Mouse (Mus musculus): ENCODE results near the gene Mrps26. TPM values are rescaled to one million over a fixed set of nuclear protein-coding genes. Genes with fewer than 3 reads are reported as not detected.
A peak's percentile ranks its signal among the peaks of the same experiment; 100 is the strongest.

Gene Mrps26
- polyA plus RNA-seq, 1 experiment from 2014 or later: 107 TPM

DNA sequence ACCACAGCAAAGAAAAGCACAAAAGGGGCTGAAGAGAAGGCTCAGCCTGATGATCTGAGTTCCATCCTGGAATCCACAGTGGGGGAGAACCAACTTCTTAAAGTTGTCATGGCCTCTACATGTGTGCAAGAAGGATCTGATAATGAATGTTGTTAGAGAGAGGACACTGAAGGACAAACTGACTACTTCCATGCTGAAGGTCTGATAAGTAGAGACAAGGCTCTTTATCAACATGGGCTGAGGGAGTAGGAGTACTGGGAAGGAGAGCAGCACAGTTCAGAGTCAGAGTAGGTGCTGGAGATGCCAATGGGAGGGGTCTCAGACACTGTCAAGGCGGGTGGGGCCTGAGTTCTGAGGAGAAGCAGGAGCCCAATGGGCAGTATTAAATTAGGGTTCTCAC is 32.1 kb downstream of the Mrps26 start:
- Histone ChIP-seq H3K4me2 (no peak overlapping the region), H3K4me3 (replicated peaks) (no peak overlapping the region), H3K27me3 (replicated peaks) (no peaks in the 10 kb centered on the region), H3K4me1 (no peaks in the 10 kb centered on the region), H3K36me3 (peaks cover 55% of the 10 kb centered on the region), H3K27ac (replicated peaks) (no peak overlapping the region), H3K9ac (replicated peaks) (no peak overlapping the region), H3K9me3 (replicated peaks) (no peaks in the 10 kb centered on the region)
- ATAC-seq (ENCODE audit: low FRiP score): no peak
- 92% methylated on average over 1 of the region's 1 CpGs for WGBS

- Histone ChIP-seq H3K9ac (replicated peaks) (no peak overlapping the region), H3K4me3 (replicated peaks) (no peak overlapping the region), H3K4me1 (no peaks in the 10 kb centered on the region), H3K36me3 (peaks cover 56% of the 10 kb centered on the region), H3K27ac (replicated peaks) (no peak overlapping the region), H3K4me2 (no peak overlapping the region), H3K27me3 (replicated peaks) (no peaks in the 10 kb centered on the region), H3K9me3 (replicated peaks) (no peaks in the 10 kb centered on the region)
- 9% methylated on average over 1 of the region's 1 CpGs for WGBS
- ATAC-seq (ENCODE audit: low FRiP score): peak; percentile 63; the same call in 1 of the 2 replicates
These were observed 34.1 kb downstream of the Mrps26 start for GRCm38 (mm10) chr2:130597601-130598010.

DNA sequence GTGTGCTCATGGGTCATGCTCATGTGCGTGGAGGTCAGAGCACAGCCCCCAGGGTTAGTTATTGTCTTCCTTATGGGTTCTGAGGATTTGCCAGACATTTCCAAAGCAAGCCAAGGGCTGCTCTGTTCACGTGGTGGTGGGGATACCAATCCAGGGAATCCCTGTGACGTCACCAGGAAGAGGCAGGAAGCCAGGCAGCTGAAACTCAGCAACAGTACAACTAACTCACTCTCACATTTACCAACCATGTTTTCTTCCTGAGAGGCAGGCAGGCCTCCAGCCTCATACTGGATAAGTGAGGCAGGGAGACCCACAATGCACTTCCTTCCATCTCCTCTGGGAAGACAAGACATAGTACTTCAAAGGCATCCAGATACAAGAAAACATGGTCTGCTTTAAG is 34.9 kb downstream of the Mrps26 start:
- WGBS: 69% methylated on average over 3 of the region's 3 CpGs
- Histone ChIP-seq H3K9me3 (replicated peaks) (no peaks in the 10 kb centered on the region), H3K4me3 (replicated peaks) (no peak overlapping the region), H3K9ac (replicated peaks) (no peak overlapping the region), H3K27ac (replicated peaks) (no peak overlapping the region), H3K27me3 (replicated peaks) (no peaks in the 10 kb centered on the region), H3K36me3 (peaks cover 64% of the 10 kb centered on the region), H3K4me1 (no peaks in the 10 kb centered on the region), H3K4me2 (no peak overlapping the region)
- no peak for ATAC-seq (ENCODE audit: low FRiP score)

GRCm38 (mm10) chr2:130602195-130602594 is 38.7 kb downstream of the Mrps26 start:
- WGBS: 83% methylated on average over 4 of the region's 4 CpGs

GRCm38 (mm10) chr2:130613091-130613490 is 49.5 kb downstream of the Mrps26 start:
- H3K36me3 ChIP-seq: peaks cover 29% of the 10 kb centered on the region
- no peaks in the 10 kb centered on the region for H3K9me3 ChIP-seq (replicated peaks)
- H3K27ac ChIP-seq (replicated peaks): no peak overlapping the region
- no peaks in the 10 kb centered on the region for H3K27me3 ChIP-seq (replicated peaks)
- H3K4me2 ChIP-seq: no peak overlapping the region
- no peak overlapping the region for H3K4me3 ChIP-seq (replicated peaks)
- ATAC-seq (ENCODE audit: low FRiP score): no peak
- H3K9ac ChIP-seq (replicated peaks): no peak overlapping the region
- no peaks in the 10 kb centered on the region for H3K4me1 ChIP-seq
- WGBS: 67% methylated on average over 3 of the region's 3 CpGs

More at GRCm38 (mm10) chr2:130602195-130602594, 38.7 kb downstream of the Mrps26 start:
- Histone ChIP-seq H3K27ac (replicated peaks) (no peak overlapping the region), H3K4me1 (no peaks in the 10 kb centered on the region), H3K27me3 (replicated peaks) (no peaks in the 10 kb centered on the region), H3K9ac (replicated peaks) (no peak overlapping the region), H3K36me3 (peaks cover 53% of the 10 kb centered on the region), H3K4me2 (no peak overlapping the region), H3K9me3 (replicated peaks) (no peaks in the 10 kb centered on the region), H3K4me3 (replicated peaks) (no peak overlapping the region)
- no peak for ATAC-seq (ENCODE audit: low FRiP score)

Small RNAs within 50 kb of the gene (microRNA-seq; reads per million reads assigned to microRNA genes)
- gene Gm23876: not detected

Other genes starting within 250 kb of the Mrps26 start
- 27.8 and 30.3 TPM in 2 replicates for gene Cpxm1, start 166.2 kb upstream of the Mrps26 start, polyA plus RNA-seq (2015; fragmentation: Nextera tagmentation; extraction: Ambion mirVana)
- 0.17 TPM in 1 of 2 replicates, not detected in the other for gene Gm28372, start 158.5 kb upstream of the Mrps26 start, polyA plus RNA-seq (2015; fragmentation: Nextera tagmentation; extraction: Ambion mirVana)
- gene 1700020A23Rik, start 158.5 kb upstream of the Mrps26 start, polyA plus RNA-seq (2015; fragmentation: Nextera tagmentation; extraction: Ambion mirVana): 0.36 and 0.56 TPM in 2 replicates
- gene Tmem239, start 157.3 kb upstream of the Mrps26 start, polyA plus RNA-seq (2015; fragmentation: Nextera tagmentation; extraction: Ambion mirVana): not detected in 2 replicates
- gene Vps16, start 139.4 kb upstream of the Mrps26 start, polyA plus RNA-seq (2015; fragmentation: Nextera tagmentation; extraction: Ambion mirVana): 102 TPM in 2 replicates
- 14.3 and 16.0 TPM in 2 replicates for gene Pced1a, start 139.0 kb upstream of the Mrps26 start, polyA plus RNA-seq (2015; fragmentation: Nextera tagmentation; extraction: Ambion mirVana)
- gene Ptpra, start 113.5 kb upstream of the Mrps26 start, polyA plus RNA-seq (2015; fragmentation: Nextera tagmentation; extraction: Ambion mirVana): 123 and 129 TPM in 2 replicates
- not detected in 2 replicates for gene Oxt, start 12.4 kb downstream of the Mrps26 start, polyA plus RNA-seq (2015; fragmentation: Nextera tagmentation; extraction: Ambion mirVana)
- gene Avp, start 18.8 kb downstream of the Mrps26 start, polyA plus RNA-seq (2015; fragmentation: Nextera tagmentation; extraction: Ambion mirVana): not detected in 2 replicates
- gene Fastkd5, start 66.3 kb downstream of the Mrps26 start, polyA plus RNA-seq (2015; fragmentation: Nextera tagmentation; extraction: Ambion mirVana): 9.5 and 10.8 TPM in 2 replicates
- gene Ubox5, start 66.3 kb downstream of the Mrps26 start, polyA plus RNA-seq (2015; fragmentation: Nextera tagmentation; extraction: Ambion mirVana): 10.0 and 11.3 TPM in 2 replicates
- 18.1 and 21.4 TPM in 2 replicates for gene Lzts3, start 79.1 kb downstream of the Mrps26 start, polyA plus RNA-seq (2015; fragmentation: Nextera tagmentation; extraction: Ambion mirVana)
- gene Ddrgk1, start 100.9 kb downstream of the Mrps26 start, polyA plus RNA-seq (2015; fragmentation: Nextera tagmentation; extraction: Ambion mirVana): 74.3 and 76.2 TPM in 2 replicates
- 115 and 123 TPM in 2 replicates for gene Itpa, start 103.9 kb downstream of the Mrps26 start, polyA plus RNA-seq (2015; fragmentation: Nextera tagmentation; extraction: Ambion mirVana)
- gene Slc4a11, start 133.8 kb downstream of the Mrps26 start, polyA plus RNA-seq (2015; fragmentation: Nextera tagmentation; extraction: Ambion mirVana): 0.60 and 0.67 TPM in 2 replicates